Mouse (Mus musculus): ENCODE results near the gene Gnb1. TPM values are rescaled to one million over a fixed set of nuclear protein-coding genes. Genes with fewer than 3 reads are reported as not detected.

The Gnb1 gene
- polyA plus RNA-seq, 1 experiment, result 1,100 TPM

DNA sequence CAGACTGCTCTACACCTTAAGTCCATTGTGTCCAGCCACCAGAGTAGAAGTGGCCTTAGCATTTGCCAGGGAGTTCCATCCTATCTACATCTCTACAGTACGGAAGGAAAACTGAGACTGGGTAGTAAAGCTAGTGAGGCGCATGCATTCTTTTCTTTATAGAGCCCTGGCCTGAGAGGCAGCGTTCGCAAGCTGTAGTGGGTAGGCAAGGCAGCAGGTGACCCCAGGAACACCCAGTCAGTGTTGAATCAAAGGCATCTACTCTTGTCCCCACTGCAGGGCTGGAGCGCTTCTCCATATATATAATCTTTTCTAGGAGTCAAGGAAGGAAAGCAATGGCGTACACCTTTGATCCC lies 9.1 kb upstream of the Gnb1 start:
- WGBS, result 83% methylated on average over 6 of the region's 6 CpGs
- DNase-seq (ENCODE audit: low read depth, low spot score), result no peak

DNA sequence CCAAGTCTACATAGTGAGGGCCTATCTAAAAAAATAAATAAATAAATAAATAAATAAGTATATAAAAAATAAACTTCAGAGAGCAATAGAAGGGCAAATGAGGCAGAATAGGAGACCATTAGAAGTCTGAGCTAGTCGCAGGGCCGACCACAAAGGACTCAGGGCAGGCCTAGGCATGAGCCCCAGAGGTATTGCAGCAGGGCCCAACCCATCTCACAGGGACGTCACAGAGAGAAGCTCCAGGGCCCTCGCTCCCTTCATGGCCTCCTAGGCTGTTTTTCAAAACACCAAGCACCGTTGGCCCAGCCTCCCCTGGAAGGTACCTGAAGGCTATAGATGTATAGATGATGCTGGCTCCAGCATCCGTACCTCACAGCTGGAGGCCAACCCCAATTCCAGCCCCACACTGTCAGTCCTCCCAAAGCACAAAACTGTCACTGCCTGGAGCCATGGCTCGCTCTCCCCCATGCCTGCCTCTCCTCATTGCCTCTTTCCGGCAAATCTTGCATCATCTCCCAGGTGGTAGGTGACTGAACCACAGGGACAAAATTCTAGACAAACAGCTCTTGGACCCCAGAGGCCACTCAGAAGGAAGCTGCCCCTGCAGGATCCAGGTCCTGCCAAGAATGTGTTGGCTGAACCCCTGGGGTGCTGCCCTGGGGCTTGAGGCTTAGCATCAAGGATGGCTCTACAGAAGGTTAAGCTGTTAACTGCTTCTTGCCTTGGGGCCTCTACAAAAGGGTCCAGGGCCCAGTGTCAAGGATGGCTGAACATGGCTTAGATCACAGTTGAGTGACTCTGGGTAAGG lies 8.2 kb upstream of the Gnb1 start:
- WGBS, result 96% methylated on average over 8 of the region's 8 CpGs
- DNase-seq (ENCODE audit: low read depth, low spot score), result no peak

DNA sequence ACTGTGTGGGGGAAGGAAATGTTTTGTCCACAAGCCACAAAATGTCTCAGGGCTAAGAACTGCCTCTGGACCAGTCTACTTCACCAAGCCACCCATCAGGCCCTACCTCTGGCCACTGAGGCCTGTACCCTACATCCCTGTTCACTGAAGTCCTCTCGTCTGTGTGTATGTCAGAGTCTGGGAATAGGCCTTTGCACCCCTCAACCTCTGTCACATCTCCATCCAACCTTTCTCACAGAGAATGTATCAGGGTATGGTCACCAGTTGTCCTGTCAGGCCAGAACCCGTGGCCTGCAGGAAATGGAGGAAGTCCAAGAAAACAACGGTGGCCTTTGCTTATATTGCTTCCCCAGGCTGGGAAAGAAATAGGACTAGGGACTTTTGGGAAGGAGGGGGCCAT lies 5.6 kb upstream of the Gnb1 start:
- WGBS, result 59% methylated on average over 3 of the region's 3 CpGs

DNA sequence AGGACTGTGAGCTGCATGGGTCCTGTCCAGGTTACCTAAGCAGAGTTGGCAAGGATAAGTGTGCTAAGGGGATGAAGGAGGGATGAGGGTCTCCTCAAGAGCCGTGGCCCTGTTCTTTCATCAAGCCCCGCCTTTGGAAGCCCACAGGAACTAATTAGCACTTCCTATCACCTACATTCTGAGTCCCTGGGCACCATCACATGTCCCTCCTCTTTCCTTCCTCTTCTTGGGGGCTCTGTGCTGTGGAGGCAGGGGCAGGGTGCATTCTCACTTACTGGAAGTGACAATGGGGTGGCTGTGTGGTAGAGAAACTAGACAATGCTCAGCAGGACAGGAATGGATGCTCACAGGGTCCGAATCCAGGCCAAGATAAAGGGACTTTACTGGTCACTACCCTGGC lies 3.4 kb upstream of the Gnb1 start:
- 45% methylated on average over 3 of the region's 3 CpGs for WGBS

More for the DNA sequence above, 5.6 kb upstream of the Gnb1 start:
- DNase-seq (ENCODE audit: low read depth, low spot score), result no peak

DNA sequence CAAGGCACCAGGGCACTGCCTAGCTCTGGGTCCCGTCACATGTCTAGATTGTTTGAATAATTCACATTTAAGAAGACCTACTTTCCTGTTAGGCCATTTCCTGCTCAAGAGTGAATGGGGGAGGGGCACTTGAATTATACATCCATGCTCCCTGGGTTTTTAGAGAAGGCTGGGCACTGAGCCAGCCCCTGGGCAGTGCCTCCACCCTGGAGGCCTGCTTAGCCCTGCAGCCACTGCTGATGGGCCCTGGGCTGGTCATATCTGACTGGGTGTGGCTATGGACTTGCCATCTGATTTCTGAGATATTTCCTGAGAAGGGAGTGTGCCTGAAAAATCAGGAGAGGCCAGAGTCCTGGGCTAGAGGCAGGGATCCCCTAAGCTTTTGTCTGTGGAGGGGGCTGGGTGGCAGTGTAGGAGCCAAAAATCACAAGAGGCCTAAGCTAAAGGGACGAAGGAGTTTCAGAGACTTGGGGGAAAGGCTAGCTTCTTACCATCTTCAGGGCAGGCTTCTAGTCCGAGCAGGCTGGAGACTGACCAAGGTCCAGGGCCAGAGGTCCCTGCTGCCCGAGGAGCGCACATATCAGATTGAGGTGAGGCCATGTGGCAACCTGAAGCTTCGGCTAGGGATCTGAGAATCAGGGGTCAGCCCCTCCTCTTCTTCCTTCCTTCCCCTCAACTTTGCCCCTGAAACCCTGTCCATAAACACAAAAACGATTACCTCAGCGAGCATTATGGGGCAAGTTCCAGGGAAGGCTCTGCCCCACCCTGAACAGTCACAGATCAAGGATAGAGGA lies 2.7 kb upstream of the Gnb1 start:
- WGBS, result 14% methylated on average over 8 of the region's 8 CpGs
- DNase-seq (ENCODE audit: low read depth, low spot score), result peak; percentile 94

More for the DNA sequence above, 3.4 kb upstream of the Gnb1 start:
- DNase-seq (ENCODE audit: low read depth, low spot score), result no peak

DNA sequence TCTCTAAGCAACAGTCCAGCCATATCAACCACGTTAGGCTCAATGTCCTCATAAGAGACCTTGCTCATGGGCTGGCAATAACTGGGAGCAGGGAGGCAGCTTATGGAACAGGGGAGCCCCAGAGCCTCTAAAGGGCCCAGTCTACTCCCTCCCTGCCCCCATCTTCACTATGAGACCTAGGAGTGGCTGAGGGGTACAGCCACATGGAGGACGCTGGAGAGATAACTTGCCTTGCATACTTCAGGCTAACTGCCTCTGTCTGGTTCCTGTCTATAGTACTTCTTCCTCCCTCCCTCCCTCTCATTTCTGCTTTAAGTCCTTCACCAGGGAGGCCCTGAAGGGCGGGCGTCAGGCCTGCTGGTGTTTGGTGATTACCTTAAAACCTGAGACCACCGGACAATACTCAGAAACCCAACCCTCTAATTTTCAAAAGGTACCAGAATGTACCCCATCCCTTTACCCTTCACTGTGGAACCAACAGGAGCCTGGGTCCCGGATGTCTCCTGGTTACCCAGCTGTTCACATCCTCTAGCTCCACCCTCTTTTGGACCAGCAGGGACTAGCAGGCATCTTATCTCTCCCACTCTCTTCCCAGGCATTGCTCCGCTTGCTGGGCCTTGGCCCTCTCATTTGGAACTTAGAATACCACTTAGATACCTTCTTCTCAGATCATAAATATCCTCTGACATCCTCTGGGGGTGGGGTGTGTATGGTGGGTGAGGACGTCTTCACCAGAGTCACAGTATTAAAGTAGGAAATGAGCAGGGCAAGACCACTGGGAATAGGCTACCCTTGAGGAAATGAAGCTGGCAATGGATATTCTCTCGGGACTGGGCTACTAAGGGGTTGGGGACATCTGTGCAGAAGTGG lies 1.8 kb upstream of the Gnb1 start:
- 82% methylated on average over 9 of the region's 9 CpGs for WGBS
- DNase-seq (ENCODE audit: low read depth, low spot score), result no peak

DNA sequence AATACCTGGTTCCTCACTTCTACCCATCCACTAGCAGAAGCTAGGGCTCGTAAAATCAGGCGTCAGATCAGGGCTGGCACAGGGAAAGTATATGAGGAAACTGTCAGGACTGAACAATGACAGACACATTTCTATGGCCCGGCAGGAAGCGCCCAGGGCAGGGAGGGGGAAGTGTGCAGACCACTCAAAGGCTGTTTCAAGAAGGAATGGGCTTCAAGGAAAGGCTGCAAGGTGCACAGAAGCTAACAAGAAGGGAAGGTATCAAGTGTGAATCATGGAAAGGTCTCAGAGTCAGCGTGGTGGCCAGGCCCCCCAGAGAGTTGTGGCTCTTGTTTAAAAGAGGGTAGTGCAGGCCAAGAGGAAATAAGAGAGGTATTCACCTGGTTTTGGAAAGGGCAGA lies 705 bp upstream of the Gnb1 start:
- 4% methylated on average over 5 of the region's 5 CpGs for WGBS
- DNase-seq (ENCODE audit: low read depth, low spot score), result no peak

DNA sequence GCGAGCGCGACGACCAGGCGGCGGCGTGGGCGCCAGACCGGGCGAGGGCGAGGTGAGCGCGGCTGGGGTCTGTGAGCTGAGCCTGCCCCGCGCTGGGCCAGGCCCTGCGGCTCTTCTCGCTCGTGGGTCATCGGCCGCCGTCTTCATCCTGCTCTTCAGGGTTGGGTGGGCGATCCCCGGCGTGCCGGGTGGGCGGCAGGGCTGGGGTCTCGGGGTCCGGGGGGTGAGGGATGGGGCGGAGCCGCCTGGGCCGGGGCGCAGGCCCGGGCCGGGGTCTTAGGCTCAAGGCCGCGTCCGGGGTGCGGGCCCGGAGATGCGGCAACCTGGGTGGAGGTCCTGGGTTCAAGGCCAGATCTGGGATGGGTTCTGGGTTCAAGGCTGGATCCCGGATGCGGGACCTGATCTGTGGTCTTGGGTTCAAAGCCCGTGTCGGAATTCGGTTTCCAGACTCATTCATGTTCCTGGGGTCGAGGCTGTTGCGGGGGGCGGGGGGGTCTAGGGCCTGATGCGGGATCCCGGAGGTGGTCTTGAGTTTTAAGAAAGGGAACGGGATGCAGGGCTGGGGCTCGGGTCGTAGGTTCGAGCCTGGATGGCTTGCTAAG lies 469 bp downstream of the Gnb1 start:
- under 1% methylated on average over 46 of the region's 54 CpGs for WGBS
- no peak for DNase-seq (ENCODE audit: low read depth, low spot score)

DNA sequence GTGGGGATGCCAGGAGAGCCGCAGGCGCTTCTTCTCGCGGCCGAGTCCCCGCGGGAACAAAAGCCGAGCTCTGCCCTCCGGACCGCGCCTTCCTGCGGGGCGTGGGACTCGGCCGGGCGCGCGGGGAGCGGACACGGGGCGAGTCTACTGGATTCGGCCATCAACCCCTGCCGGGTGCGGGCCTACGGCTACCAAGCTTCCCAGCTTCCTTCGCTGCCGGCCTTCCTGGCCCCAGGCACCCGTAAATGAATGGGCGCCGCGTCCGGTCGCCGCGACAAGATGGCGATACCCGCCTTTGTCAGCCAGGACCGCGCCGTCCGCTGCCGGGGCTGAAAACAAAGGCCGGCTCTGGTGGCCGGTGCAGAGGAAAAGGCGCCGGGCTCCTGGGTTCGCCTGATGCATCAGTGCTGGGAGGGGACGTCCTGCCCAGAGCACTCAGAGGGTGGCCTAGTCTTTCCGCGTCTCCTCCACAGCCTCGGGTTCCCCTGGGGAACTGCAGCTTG lies 1.0 kb downstream of the Gnb1 start:
- under 1% methylated on average over 51 of the region's 51 CpGs for WGBS

DNA sequence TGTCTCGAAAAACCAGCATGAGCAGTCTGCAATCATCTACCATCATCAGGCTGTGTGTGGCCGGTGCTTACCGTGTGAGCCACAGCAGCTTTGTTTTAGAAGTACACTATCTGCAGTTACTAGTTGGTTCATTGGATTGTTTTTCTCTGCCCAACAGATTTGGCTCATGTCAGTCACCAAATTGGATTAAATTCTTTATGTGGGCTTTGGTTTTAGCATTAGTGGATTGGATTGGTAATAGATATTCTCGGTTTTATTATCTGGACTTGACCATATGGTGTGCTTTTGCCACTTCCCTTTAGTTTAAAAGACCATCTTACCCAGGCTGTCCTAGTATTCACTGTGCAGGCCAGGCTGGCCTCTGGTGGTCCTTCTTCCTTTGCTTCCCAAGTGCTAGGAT lies 3.7 kb downstream of the Gnb1 start:
- WGBS, result 35% methylated on average over 4 of the region's 4 CpGs
- DNase-seq (ENCODE audit: low read depth, low spot score), result no peak

More for the DNA sequence above, 1.0 kb downstream of the Gnb1 start:
- no peak for DNase-seq (ENCODE audit: low read depth, low spot score)

DNA sequence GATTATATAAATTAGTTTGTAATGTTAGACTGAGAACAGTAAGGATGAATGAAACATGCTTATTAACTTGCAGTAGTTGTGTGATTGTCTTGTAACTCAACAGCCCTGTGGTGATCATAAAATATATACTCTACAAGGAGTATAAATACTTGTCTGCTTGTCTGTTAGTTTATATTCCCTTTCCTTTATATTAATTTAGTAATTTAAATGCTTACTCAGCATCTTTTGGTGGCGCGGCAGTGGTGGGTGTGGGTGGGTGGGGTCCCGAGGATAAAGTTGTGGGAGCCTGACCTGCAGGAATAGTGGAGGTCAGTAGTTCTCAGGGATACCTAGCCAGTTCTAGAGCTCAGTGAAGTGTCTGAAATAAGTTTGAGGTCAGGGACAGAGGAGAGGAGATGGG lies 6.8 kb downstream of the Gnb1 start:
- no peak for DNase-seq (ENCODE audit: low read depth, low spot score)
- WGBS, result 32% methylated on average over 3 of the region's 3 CpGs

DNA sequence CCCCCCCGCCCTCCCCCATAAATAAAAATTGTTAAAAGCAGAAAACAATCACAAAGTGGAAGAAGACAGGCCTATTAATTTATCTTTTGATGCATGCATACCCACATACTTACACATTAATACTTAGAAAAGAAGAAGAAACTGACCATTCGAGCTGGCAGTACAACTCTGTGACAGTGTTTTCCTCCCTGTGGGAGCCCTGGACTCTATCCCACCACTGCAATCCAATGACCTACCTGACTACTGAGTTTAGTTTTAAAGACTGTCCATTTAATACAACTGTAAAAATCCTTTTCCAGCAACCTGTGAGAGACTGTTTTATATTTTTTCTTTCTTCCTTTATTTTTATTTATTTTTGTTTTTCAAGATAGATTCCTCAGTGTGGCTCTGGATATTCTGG lies 10.0 kb downstream of the Gnb1 start:
- DNase-seq (ENCODE audit: low read depth, low spot score), result no peak
- 61% methylated on average over 2 of the region's 2 CpGs for WGBS

DNA sequence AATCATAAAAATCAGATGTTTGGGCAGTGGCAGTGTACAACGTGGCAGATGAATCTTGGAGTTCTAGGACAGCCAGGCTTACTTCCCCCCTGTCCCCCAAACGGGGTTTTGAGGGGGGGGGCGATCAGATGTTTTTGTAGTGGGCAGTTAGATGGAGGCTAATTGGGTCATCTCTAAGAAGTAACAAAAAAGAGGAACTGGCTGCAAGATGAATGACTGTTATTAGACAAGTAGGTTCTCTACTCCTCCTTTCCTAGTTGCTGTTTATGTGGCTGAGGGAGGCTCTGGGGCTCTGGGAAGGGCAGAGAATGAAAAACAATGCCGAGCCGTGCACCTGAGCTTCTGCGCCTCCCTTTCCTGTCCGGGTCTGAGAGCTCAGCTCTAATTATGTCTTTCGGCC lies 13.9 kb downstream of the Gnb1 start:
- DNase-seq (ENCODE audit: low read depth, low spot score), result no peak
- WGBS, result 38% methylated on average over 8 of the region's 8 CpGs

DNA sequence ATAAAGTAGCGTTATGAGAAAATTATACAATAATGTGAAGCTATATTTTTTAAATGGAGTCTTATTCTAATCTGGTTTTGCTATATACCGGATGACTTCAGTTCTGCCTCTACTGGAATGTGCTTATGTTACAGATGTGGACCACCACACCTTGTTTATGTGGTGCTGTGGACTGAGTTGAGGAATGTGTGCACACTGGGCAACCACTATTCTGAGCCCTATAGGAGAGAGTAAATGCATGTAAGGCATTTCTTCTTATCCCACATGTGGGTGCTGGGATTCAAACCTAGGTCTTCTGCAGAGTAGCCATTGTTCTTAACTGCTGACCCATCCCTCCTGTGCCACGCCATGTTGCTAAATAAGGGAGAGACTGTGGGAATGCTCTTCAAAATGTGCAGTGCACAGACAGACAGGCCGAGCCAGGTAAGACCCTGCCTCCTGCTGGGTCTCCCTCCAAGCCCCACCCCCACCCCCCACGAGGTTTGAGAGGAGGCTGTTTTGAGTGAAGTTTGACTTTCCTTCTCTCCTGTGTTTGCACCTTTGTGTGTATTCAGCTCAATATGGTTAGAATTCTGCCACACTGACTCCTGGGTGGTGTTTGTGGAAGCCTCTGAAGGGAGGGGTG lies 14.6 kb downstream of the Gnb1 start:
- 74% methylated on average over 5 of the region's 5 CpGs for WGBS
- DNase-seq (ENCODE audit: low read depth, low spot score), result no peak

DNA sequence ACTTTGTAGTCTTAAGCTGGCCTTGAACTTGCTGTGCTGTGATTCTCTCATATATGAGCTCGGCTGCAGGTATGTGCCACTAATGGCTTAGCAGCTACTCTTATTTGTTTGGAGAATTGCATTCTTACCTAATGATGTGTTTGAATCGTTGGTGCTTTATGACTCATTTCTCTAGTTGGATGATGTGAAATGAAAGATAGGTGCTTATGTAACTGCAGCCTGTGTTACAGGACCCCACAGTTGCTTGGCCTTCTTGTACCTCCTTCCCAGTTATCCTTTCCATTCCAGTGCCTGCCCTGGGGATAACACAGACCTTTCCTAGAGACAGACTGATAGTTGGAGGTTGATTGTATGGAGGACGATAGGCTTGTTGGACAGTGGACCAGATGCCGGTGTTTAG lies 17.5 kb downstream of the Gnb1 start:
- DNase-seq (ENCODE audit: low read depth, low spot score), result no peak
- WGBS, result 62% methylated on average over 4 of the region's 4 CpGs

DNA sequence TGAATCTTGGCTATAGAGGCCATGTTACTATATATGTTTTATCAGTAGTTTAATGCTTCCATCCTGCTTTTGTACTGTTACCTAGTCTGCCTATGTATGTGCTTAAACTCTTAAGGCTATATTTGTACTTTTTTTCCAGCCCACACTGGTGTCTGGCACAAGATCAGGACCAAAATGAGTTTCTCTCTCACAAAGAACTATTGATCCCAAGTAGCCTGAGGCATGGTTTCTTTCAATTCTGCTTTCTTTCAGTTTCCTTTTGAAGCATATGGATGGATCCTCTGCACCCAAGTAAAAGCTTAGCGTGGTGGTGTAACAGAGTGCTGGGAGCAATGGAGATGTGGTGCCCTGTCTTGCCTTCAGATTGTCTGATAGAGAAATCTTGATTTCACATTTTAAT lies 19.8 kb downstream of the Gnb1 start:
- DNase-seq (ENCODE audit: low read depth, low spot score), result no peak
- 51% methylated on average over 1 of the region's 1 CpGs for WGBS

DNA sequence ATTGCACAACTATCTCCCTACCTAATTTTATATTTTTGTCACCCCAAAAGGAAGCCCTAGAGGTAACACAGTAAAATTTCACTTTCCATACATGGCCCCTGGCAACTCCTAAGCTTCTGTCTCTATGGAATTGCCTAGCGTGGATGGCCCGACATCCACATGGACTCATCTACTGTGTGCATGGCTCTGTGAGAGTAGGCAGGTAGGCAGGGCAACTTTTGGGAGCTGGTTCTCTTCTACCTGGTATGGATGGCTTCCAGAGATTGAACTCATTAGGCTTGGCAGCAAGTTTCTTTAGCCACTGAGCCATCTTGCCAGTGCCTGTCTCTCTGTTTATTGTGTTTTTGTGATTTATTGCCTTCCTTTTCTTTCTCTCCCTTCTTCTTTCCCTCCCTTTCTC lies 23.6 kb downstream of the Gnb1 start:
- no peak for DNase-seq (ENCODE audit: low read depth, low spot score)
- 81% methylated on average over 2 of the region's 2 CpGs for WGBS

DNA sequence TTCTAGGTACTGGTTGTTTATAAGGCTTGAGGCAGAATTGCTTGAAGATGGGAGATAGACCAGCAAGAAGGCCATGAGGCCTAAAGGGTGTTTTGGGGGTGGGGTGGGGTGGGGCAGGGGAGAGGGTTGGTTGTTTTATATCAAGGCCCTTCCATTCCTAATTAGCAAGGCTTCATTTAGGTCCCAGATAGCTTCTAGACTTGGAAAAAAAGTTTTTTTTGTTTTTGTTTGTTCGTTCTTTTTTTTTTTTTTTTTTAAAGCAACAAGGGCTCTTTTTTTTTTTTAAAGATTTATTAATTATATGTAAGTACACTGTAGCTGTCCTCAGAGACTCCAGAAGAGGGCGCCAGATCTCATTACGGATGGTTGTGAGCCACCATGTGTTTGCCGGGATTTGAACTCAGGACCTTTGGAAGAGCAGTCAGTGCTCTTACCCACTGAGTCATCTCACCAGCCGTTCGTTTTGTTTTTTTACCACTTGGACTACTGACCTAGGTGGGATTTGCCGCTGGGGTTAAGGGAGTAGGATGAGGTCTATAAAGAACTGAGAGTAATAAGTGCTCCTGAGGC lies 26.9 kb downstream of the Gnb1 start:
- no peak for DNase-seq (ENCODE audit: low read depth, low spot score)
- WGBS, result 72% methylated on average over 7 of the region's 7 CpGs

DNA sequence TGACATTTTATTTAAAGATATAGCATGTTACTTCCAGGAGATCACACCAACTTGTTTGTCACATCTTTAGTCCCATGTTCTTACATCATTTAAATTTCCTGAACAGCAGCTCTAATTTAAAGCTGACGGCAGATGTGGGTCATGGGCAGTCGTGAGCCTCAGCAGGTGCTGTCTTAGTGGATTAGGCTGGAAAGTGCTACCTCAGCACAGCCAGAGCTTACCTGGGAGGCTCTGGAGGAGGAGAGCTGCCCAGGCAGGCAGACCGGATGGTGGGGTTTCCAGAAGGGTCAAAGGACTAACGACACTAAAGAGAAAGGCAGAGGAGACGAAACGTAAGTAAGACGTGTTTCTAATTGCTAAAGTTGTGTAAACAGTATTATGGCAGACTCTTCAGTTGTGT lies 31.2 kb downstream of the Gnb1 start:
- WGBS, result 55% methylated on average over 7 of the region's 7 CpGs
- no peak for DNase-seq (ENCODE audit: low read depth, low spot score)

Measured in large intestine, adult 2 months (tissue).